Mouse (Mus musculus): ENCODE data around the gene Ring1. TPM values are rescaled to one million over a fixed set of nuclear protein-coding genes. Genes with fewer than 3 reads are reported as not detected.
"Not testable (repeated sequence)": the region's sequence is repeated elsewhere in the genome, so short reads cannot be mapped to it uniquely, and the experiment has no call there.

Gene Ring1
- polyA plus RNA-seq, 1 experiment, result 76.8 TPM

- no peak for DNase-seq (ENCODE audit: low spot score)
Observed at GRCm38 (mm10) chr17:33994959-33995358, 29.5 kb downstream of the Ring1 start.

GRCm38 (mm10) chr17:33991788-33992664 lies 32.5 kb downstream of the Ring1 start:
- no peak for DNase-seq (ENCODE audit: low spot score)

GRCm38 (mm10) chr17:33982136-33982535 lies 42.3 kb downstream of the Ring1 start:
- DNase-seq (ENCODE audit: low spot score), result not testable (repeated sequence)

GRCm38 (mm10) chr17:33981192-33981909 lies 43.1 kb downstream of the Ring1 start:
- not testable (repeated sequence) for DNase-seq (ENCODE audit: low spot score)

GRCm38 (mm10) chr17:33980181-33981035 lies 44.1 kb downstream of the Ring1 start:
- no peak for DNase-seq (ENCODE audit: low spot score)

- DNase-seq (ENCODE audit: low spot score), result no peak
Observed at GRCm38 (mm10) chr17:33979512-33980050, 44.9 kb downstream of the Ring1 start.

GRCm38 (mm10) chr17:33978631-33979031 lies 45.8 kb downstream of the Ring1 start:
- DNase-seq (ENCODE audit: low spot score), result no peak

GRCm38 (mm10) chr17:33977861-33978557 lies 46.5 kb downstream of the Ring1 start:
- DNase-seq (ENCODE audit: low spot score), result no peak

- no peak for DNase-seq (ENCODE audit: low spot score)
Observed at GRCm38 (mm10) chr17:33973572-33973971, 50.9 kb downstream of the Ring1 start.

GRCm38 (mm10) chr17:33972691-33973090 lies 51.8 kb downstream of the Ring1 start:
- DNase-seq (ENCODE audit: low spot score), result no peak

Other genes starting within 250 kb of the Ring1 start
- 7.7 and 11.3 TPM in 2 replicates for gene Angptl4, start 242.8 kb downstream of the Ring1 start, polyA plus RNA-seq (2012; rRNA removed)
- 65.6 and 79.0 TPM in 2 replicates for gene Kank3, start 214.2 kb downstream of the Ring1 start, polyA plus RNA-seq (2012; rRNA removed)
- gene Rps28, start 200.1 kb downstream of the Ring1 start, polyA plus RNA-seq (2012; rRNA removed), result 1,557 and 1,878 TPM in 2 replicates
- 307 and 382 TPM in 2 replicates for gene Ndufa7, start 200.1 kb downstream of the Ring1 start, polyA plus RNA-seq (2012; rRNA removed)
- 21.4 and 21.5 TPM in 2 replicates for gene Cd320, start 181.6 kb downstream of the Ring1 start, polyA plus RNA-seq (2012; rRNA removed)
- not detected in 2 replicates for gene Gm7029, start 150.8 kb downstream of the Ring1 start, polyA plus RNA-seq (2012; rRNA removed)
- 2.2 and 3.3 TPM in 2 replicates for gene Kifc1, start 134.0 kb downstream of the Ring1 start, polyA plus RNA-seq (2012; rRNA removed)
- 0.14 and 0.15 TPM in 2 replicates for gene Platr17, start 119.5 kb downstream of the Ring1 start, polyA plus RNA-seq (2012; rRNA removed)
- gene Daxx, start 115.3 kb downstream of the Ring1 start, polyA plus RNA-seq (2012; rRNA removed), result 28.1 and 31.0 TPM in 2 replicates
- gene Tapbp, start 108.8 kb downstream of the Ring1 start, polyA plus RNA-seq (2012; rRNA removed), result 84.7 and 122 TPM in 2 replicates
- gene Zbtb22, start 108.8 kb downstream of the Ring1 start, polyA plus RNA-seq (2012; rRNA removed), result 20.1 and 23.1 TPM in 2 replicates
- 132 and 164 TPM in 2 replicates for gene Rgl2, start 95.1 kb downstream of the Ring1 start, polyA plus RNA-seq (2012; rRNA removed)
- gene Pfdn6, start 84.3 kb downstream of the Ring1 start, polyA plus RNA-seq (2012; rRNA removed), result 86.5 and 87.2 TPM in 2 replicates
- gene Wdr46, start 84.0 kb downstream of the Ring1 start, polyA plus RNA-seq (2012; rRNA removed), result 15.8 and 17.2 TPM in 2 replicates
- 7.7 TPM in 2 replicates for gene B3galt4, start 73.2 kb downstream of the Ring1 start, polyA plus RNA-seq (2012; rRNA removed)
- gene Vps52, start 68.9 kb downstream of the Ring1 start, polyA plus RNA-seq (2012; rRNA removed), result 39.3 and 39.7 TPM in 2 replicates
- gene Rps18, start 68.7 kb downstream of the Ring1 start, polyA plus RNA-seq (2012; rRNA removed), result 1,060 and 1,160 TPM in 2 replicates
- gene H2-K1, start 24.3 kb downstream of the Ring1 start, polyA plus RNA-seq (2012; rRNA removed), result 987 and 1,071 TPM in 2 replicates
- 86.6 and 112 TPM in 2 replicates for gene H2-Ke6, start 3.4 kb upstream of the Ring1 start, polyA plus RNA-seq (2012; rRNA removed)
- gene Slc39a7, start 7.0 kb upstream of the Ring1 start, polyA plus RNA-seq (2012; rRNA removed), result 106 and 110 TPM in 2 replicates
- gene Rxrb, start 7.1 kb upstream of the Ring1 start, polyA plus RNA-seq (2012; rRNA removed), result 47.7 and 53.1 TPM in 2 replicates
- gene Col11a2, start 14.8 kb upstream of the Ring1 start, polyA plus RNA-seq (2012; rRNA removed), result 0.99 and 1.8 TPM in 2 replicates
- gene H2-Oa, start 67.7 kb upstream of the Ring1 start, polyA plus RNA-seq (2012; rRNA removed), result 1.7 and 2.1 TPM in 2 replicates
- gene H2-DMa, start 94.9 kb upstream of the Ring1 start, polyA plus RNA-seq (2012; rRNA removed), result 30.0 and 31.9 TPM in 2 replicates
- gene Brd2, start 98.0 kb upstream of the Ring1 start, polyA plus RNA-seq (2012; rRNA removed), result 135 and 154 TPM in 2 replicates
- gene H2-DMb2, start 118.6 kb upstream of the Ring1 start, polyA plus RNA-seq (2012; rRNA removed), result 4.1 and 4.9 TPM in 2 replicates
- 22.4 and 22.8 TPM in 2 replicates for gene H2-DMb1, start 128.4 kb upstream of the Ring1 start, polyA plus RNA-seq (2012; rRNA removed)
- gene Tap1, start 162.9 kb upstream of the Ring1 start, polyA plus RNA-seq (2012; rRNA removed), result 29.5 and 40.1 TPM in 2 replicates
- gene Psmb9, start 163.1 kb upstream of the Ring1 start, polyA plus RNA-seq (2012; rRNA removed), result 34.7 and 37.4 TPM in 2 replicates
- 81.2 and 88.3 TPM in 2 replicates for gene Psmb8, start 173.0 kb upstream of the Ring1 start, polyA plus RNA-seq (2012; rRNA removed)
- gene Tap2, start 178.8 kb upstream of the Ring1 start, polyA plus RNA-seq (2012; rRNA removed), result 37.9 and 42.4 TPM in 2 replicates
- 2.7 and 5.0 TPM in 2 replicates for gene H2-Ob, start 214.2 kb upstream of the Ring1 start, polyA plus RNA-seq (2012; rRNA removed)
- 251 and 267 TPM in 2 replicates for gene H2-Ab1, start 233.0 kb upstream of the Ring1 start, polyA plus RNA-seq (2012; rRNA removed)